Mouse (Mus musculus): ENCODE results near the gene Agbl5.

The Agbl5 gene

GRCm38 (mm10) chr5:30887858-30888336, 597 bp upstream of the Agbl5 start:
- DNase-seq = peak; percentile 91 to 94

GRCm38 (mm10) chr5:30889088-30889754, 727 bp downstream of the Agbl5 start:
- DNase-seq = no peak

- no peak for DNase-seq
Observed at GRCm38 (mm10) chr5:30890375-30890774, 1.9 kb downstream of the Agbl5 start.

- no peak for DNase-seq
Observed at GRCm38 (mm10) chr5:30901860-30902259, 13.4 kb downstream of the Agbl5 start.

- DNase-seq = peak; percentile 94 to 95
Observed at GRCm38 (mm10) chr5:30907413-30908059, 19.0 kb downstream of the Agbl5 start, which contains the start of gene Ost4. Gene Ost4, minus strand, starts transcription at chr5:30907788.

DNA sequence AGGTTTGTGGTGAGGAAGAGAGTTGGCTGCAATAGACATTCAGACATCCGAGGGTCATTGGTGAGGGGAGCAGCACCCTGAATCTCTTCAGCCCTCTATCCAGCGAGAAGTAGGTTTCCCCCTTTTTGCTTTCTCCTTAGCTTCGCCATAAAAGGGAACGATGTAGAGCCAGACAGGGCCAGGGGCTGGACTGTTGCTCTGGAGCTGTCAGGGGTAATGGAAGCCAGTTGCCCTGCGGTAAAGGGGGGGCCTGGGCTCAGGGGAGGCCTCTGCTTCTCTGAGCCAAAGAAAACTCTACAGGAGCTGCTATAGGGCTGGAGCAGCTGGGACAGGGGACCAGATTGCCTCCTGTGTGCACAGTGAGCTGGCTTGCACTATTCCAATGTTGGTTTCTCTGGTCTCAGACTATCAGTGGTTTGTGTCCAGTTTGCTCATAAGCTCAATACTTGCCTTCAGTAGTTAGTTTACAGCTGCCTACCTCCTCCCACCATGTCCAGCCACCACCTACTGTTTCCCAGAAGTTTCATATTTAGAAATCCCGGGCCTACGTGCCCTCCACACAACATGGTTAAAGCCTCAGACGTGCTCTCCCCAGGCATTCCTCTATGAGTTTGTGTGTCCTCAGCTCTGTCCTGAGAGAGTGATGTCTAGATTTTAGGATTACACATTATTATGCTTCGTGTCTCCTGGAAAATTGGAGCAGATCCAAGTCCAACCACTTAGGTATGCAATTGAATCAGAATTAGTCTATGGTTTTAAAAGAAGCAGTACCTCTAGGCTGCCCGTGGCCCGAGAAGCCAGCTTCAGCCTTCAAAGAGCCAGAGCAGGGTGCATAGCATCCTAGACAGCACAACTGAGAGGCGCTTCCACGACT, 20.2 kb downstream of the Agbl5 start:
- DNase-seq = no peak

DNA sequence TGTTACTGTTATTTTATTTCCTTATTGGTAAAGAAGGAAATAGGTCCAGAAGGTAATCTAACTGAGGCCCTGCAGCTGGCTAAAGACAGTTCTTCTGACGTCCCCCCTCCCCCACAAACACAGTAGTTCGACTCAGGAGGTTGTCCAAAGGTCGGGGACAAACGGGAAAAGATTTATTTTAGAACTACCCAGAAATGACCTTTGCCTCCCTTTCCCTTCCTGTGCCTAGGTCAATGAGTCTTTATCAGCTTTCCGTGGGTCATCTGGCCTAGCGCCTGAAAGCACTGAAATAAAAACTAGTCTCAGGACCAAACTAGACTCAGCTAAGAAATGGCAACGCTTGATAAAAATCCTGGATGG, 20.8 kb downstream of the Agbl5 start:
- DNase-seq = no peak

DNA sequence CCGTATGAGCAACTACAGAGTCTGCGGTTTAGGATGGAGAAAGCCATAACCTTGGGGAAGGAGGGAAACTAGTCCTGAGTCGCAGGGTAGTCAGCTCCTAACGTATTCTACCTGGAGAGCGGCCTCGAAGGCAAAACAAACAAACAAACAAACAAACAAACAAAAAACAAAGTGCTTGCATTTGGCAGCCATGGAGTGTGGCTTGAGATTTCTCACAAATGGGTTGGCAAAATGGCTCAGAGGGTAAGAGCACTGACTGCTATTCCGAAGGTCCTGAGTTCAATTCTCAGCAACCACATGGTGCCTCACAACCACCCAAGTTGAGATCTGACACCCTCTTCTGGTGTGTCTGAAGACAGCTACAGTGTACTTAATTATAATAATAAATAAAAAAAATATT, 21.4 kb downstream of the Agbl5 start:
- no peak for DNase-seq

GRCm38 (mm10) chr5:30910481-30910880, 22.0 kb downstream of the Agbl5 start:
- no peak for DNase-seq

- DNase-seq = no peak
Observed at GRCm38 (mm10) chr5:30912156-30912555, 23.7 kb downstream of the Agbl5 start.

- no peak for DNase-seq
Observed at GRCm38 (mm10) chr5:30913060-30913841, 24.8 kb downstream of the Agbl5 start, which contains the start of gene Emilin1. Gene Emilin1, plus strand, starts transcription at chr5:30913402.

- DNase-seq = no peak
Observed at GRCm38 (mm10) chr5:30914101-30914635, 25.7 kb downstream of the Agbl5 start.

- no peak for DNase-seq
Observed at GRCm38 (mm10) chr5:30914849-30915248, 26.4 kb downstream of the Agbl5 start.

DNA sequence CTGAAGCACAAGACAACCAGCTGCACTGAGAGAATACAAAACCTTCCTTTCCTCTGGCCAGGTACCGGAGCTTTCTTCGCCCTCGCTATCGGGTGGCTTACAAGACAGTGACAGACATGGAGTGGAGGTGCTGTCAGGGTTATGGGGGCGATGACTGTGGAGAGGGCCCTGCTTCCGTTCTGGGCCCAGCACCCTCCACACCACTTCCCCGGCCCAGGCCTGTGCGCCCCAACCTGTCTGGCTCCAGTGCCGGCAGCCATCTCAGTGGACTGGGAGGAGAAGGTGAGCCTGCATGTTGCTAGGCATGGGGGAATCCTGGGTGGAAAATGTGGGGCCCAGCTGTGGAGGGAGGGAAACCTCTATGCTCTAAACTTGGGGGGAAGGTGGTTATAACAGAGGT, 27.0 kb downstream of the Agbl5 start:
- no peak for DNase-seq

DNA sequence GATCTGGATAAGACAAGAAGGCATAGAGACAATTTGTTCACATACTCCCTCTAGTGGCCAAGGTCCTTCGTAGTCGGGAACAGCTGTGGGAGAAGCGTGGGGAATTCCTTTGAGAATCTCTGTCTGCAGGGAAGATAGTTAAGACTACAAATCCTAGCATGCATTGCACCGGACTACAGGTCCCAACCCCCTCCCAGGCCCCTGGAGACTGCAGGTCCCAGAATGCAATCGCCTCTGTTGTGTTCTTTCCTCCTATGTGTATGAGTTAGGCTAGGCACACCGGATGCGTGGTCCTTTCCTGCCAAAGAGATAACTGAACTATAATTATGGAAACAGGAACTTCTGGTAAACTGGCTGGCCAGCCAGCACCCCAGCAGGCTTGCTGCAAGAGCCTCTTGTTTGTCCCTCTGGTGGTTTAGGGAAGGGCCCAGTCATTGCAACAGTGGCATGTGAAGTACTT, 27.5 kb downstream of the Agbl5 start:
- peak; percentile 81 to 86 for DNase-seq

- no peak for DNase-seq
Observed at GRCm38 (mm10) chr5:30916841-30917240, 28.3 kb downstream of the Agbl5 start.

- DNase-seq = no peak
Observed at GRCm38 (mm10) chr5:30917348-30917747, 28.9 kb downstream of the Agbl5 start.

DNA sequence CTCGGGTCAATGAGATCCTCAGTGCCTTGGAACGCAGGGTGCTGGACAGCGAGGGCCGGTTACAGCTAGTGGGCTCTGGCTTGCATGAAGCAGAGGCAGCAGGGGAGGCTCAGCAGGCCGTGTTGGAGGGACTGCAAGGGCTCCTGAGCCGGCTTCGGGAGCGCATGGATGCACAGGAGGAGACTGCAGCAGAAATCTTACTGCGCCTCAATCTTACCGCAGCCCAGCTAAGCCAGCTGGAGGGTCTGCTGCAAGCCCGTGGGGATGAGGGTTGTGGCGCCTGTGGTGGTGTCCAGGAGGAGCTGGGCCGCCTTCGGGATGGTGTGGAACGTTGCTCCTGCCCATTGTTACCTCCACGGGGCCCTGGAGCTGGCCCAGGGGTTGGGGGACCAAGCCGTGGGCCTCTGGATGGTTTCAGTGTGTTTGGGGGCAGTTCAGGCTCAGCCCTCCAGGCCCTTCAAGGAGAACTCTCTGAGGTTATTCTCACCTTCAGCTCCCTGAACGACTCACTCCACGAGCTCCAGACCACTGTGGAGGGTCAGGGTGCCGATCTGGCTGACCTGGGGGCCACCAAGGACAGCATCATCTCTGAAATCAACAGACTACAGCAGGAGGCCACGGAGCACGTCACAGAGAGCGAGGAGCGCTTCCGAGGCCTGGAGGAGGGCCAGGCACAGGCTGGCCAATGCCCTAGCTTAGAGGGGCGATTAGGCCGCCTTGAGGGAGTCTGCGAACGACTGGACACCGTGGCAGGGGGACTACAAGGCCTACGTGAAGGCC, 29.6 kb downstream of the Agbl5 start:
- DNase-seq = no peak

GRCm38 (mm10) chr5:30918691-30919090, 30.2 kb downstream of the Agbl5 start:
- DNase-seq = no peak

- DNase-seq = no peak
Observed at GRCm38 (mm10) chr5:30919831-30920614, 31.5 kb downstream of the Agbl5 start.
